ENCODE assay signal across 1 mouse cellular context in the genomic region with DNA sequence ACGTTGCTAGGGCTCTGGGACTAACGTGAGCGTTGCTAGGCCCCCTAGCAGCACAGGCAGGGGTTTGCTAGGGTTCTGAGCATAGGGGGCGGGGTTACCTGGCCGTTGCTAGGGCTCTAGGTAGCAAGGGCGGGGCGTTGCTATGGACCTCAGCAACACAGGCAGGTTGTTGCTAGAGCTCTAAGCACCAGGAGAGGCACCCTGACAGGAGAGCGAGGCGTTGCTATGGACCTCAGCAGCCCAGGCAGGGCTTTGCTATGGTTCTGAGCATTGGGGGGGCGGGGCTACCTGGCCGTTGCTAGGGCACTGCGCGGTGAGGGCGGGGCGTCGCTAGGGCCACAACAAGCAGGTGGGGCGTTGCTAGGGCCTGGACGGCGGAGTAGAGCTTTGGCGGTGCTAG.
TF ChIP-seq lines count a peak whose summit lies in the region.

No protein-coding gene starts in this region.

TF ChIP-seq in CH12.LX, 34 proteins besides CTCF, POLR2A, EP300 and RAD21 (continued from another document):
- TF ChIP-seq MAZ (IDR thresholded peaks at IDR 0.05; ENCODE audit: low read depth, low read length) = 0 out of 2 replicates have a peak, but pooled peaks have one; percentile 5
